In genomic region chr2:32078522-32078921, GRCm38 (mm10) we compare ENCODE assay signal across 7 mouse cellular contexts. TPM values are rescaled to one million over a fixed set of nuclear protein-coding genes. Genes with fewer than 3 reads are reported as not detected.
DNase-seq lines count a peak whose midpoint lies in the region; ATAC-seq lines count a peak whose summit lies in the region.

No protein-coding gene starts in this region.

- peak; percentile 53 for ATAC-seq in activated CD4-positive, CD25-positive, alpha-beta regulatory T cell, adult 4 months

- peak; percentile 74 for DNase-seq in CD4-positive, CD25-positive, alpha-beta regulatory T cell, adult 2 months (ENCODE audit: low read depth, low spot score)
- peak; percentile 65 for DNase-seq in heart, postnatal 4 days
- DNase-seq in lung, postnatal 14 days = peak; percentile 64
- no peak for DNase-seq in urinary bladder, postnatal 10 days (ENCODE audit: low spot score)
- DNase-seq in layer of hippocampus, adult 11-12 months (ENCODE audit: low spot score) = no peak
- DNase-seq in right cerebral cortex, postnatal 14 days = no peak

RNA-seq across cellular contexts. Expression of gene Fam78a, which starts 6.1 kb away (rescaled TPM):
- polyA plus RNA-seq in activated CD4-positive, CD25-positive, alpha-beta regulatory T cell, adult 4 months (2017; shearing (Covaris generic)) = 10 to 100 TPM; 23.6 to 27.1 TPM
- total RNA-seq in heart, postnatal 4 days (2021) = 10 to 100 TPM; 40.9 to 42.5 TPM

RNA-seq across cellular contexts. Expression of gene Plpp7, which starts 16.8 kb away (rescaled TPM):
- polyA plus RNA-seq in activated CD4-positive, CD25-positive, alpha-beta regulatory T cell, adult 4 months (2017; shearing (Covaris generic)) = not detected
- total RNA-seq in heart, postnatal 4 days (2021) = 10 to 100 TPM; 15.7 to 20.5 TPM

Comparison
In these comparisons a context has a peak if more than half of its experiments do, and no peak if none do; other contexts are left out.
1. DNase-seq: peak in CD4-positive, CD25-positive, alpha-beta regulatory T cell, adult 2 months (single experiment), heart, postnatal 4 days (single experiment) and lung, postnatal 14 days (single experiment); none in urinary bladder, postnatal 10 days (single experiment), layer of hippocampus, adult 11-12 months (single experiment) and right cerebral cortex, postnatal 14 days (single experiment).